Mouse (Mus musculus): ENCODE results near the gene Slc50a1. TPM values are rescaled to one million over a fixed set of nuclear protein-coding genes. Genes with fewer than 3 reads are reported as not detected.

Gene Slc50a1
- polyA plus RNA-seq, 1 experiment from 2014 or later = 41.3 TPM

- WGBS = 4% methylated on average over 14 of the region's 14 CpGs
- H3K9ac ChIP-seq (ENCODE audit: low read depth, low read length) = peak overlapping the region; percentile 7; the same call in 1 of the 2 replicates
- peaks cover 3% of the 10 kb centered on the region; the same call in 1 of the 2 replicates for H3K27me3 ChIP-seq (ENCODE audit: control insufficient read depth, insufficient read depth, low read depth, low read length)
- peak overlapping the region; percentile 48 for H3K4me2 ChIP-seq (ENCODE audit: low read length)
- no peak overlapping the region for H3K27ac ChIP-seq (ENCODE audit: low read length)
- H3K4me1 ChIP-seq (ENCODE audit: control insufficient read depth, insufficient read depth, low read length) = peaks cover 8% of the 10 kb centered on the region; the same call in 1 of the 2 replicates
- peak overlapping the region; percentile 11; the same call in 1 of the 2 replicates for H3K4me3 ChIP-seq (ENCODE audit: low read depth, low read length)
- no peaks in the 10 kb centered on the region for H3K9me3 ChIP-seq (replicated peaks; ENCODE audit: control insufficient read depth, low read length, poor library complexity, severe bottlenecking)
- H3K36me3 ChIP-seq (ENCODE audit: control insufficient read depth, insufficient read depth, low read length) = no peaks in the 10 kb centered on the region
- ATAC-seq = peak; percentile 32; the same call in 1 of the 2 replicates
Observed at GRCm38 (mm10) chr3:89299499-89299898, 29.1 kb upstream of the Slc50a1 start.

- Histone ChIP-seq H3K4me3 (ENCODE audit: low read depth, low read length) (no peak overlapping the region), H3K36me3 (ENCODE audit: control insufficient read depth, insufficient read depth, low read length) (no peaks in the 10 kb centered on the region), H3K27ac (ENCODE audit: low read length) (no peak overlapping the region), H3K9ac (ENCODE audit: low read depth, low read length) (no peak overlapping the region), H3K27me3 (ENCODE audit: control insufficient read depth, insufficient read depth, low read depth, low read length) (peaks cover 3% of the 10 kb centered on the region; the same call in 1 of the 2 replicates), H3K4me1 (ENCODE audit: control insufficient read depth, insufficient read depth, low read length) (peaks cover 8% of the 10 kb centered on the region; the same call in 1 of the 2 replicates), H3K9me3 (replicated peaks; ENCODE audit: control insufficient read depth, low read length, poor library complexity, severe bottlenecking) (no peaks in the 10 kb centered on the region), H3K4me2 (ENCODE audit: low read length) (no peak overlapping the region)
- 80% methylated on average over 6 of the region's 6 CpGs for WGBS
- no peak for ATAC-seq
Observed at GRCm38 (mm10) chr3:89298908-89299307, 28.5 kb upstream of the Slc50a1 start.

GRCm38 (mm10) chr3:89296761-89297396 lies 26.5 kb upstream of the Slc50a1 start:
- Histone ChIP-seq H3K9me3 (replicated peaks; ENCODE audit: control insufficient read depth, low read length, poor library complexity, severe bottlenecking) (no peaks in the 10 kb centered on the region), H3K27me3 (ENCODE audit: control insufficient read depth, insufficient read depth, low read depth, low read length) (peaks cover 3% of the 10 kb centered on the region; the same call in 1 of the 2 replicates), H3K4me2 (ENCODE audit: low read length) (no peak overlapping the region), H3K9ac (ENCODE audit: low read depth, low read length) (no peak overlapping the region), H3K27ac (ENCODE audit: low read length) (no peak overlapping the region), H3K4me1 (ENCODE audit: control insufficient read depth, insufficient read depth, low read length) (peaks cover 8% of the 10 kb centered on the region; the same call in 1 of the 2 replicates), H3K4me3 (ENCODE audit: low read depth, low read length) (no peak overlapping the region), H3K36me3 (ENCODE audit: control insufficient read depth, insufficient read depth, low read length) (no peaks in the 10 kb centered on the region)
- 78% methylated on average over 11 of the region's 11 CpGs for WGBS
- ATAC-seq = no peak

GRCm38 (mm10) chr3:89295685-89296230 lies 25.4 kb upstream of the Slc50a1 start:
- Histone ChIP-seq H3K4me2 (ENCODE audit: low read length) (no peak overlapping the region), H3K27me3 (ENCODE audit: control insufficient read depth, insufficient read depth, low read depth, low read length) (peaks cover 3% of the 10 kb centered on the region; the same call in 1 of the 2 replicates), H3K4me3 (ENCODE audit: low read depth, low read length) (no peak overlapping the region), H3K9ac (ENCODE audit: low read depth, low read length) (no peak overlapping the region), H3K27ac (ENCODE audit: low read length) (no peak overlapping the region), H3K9me3 (replicated peaks; ENCODE audit: control insufficient read depth, low read length, poor library complexity, severe bottlenecking) (no peaks in the 10 kb centered on the region), H3K4me1 (ENCODE audit: control insufficient read depth, insufficient read depth, low read length) (peaks cover 8% of the 10 kb centered on the region; the same call in 1 of the 2 replicates), H3K36me3 (ENCODE audit: control insufficient read depth, insufficient read depth, low read length) (no peaks in the 10 kb centered on the region)
- WGBS = 77% methylated on average over 8 of the region's 8 CpGs
- ATAC-seq = no peak

GRCm38 (mm10) chr3:89294195-89294594 lies 23.8 kb upstream of the Slc50a1 start:
- H3K4me1 ChIP-seq (ENCODE audit: control insufficient read depth, insufficient read depth, low read length) = no peaks in the 10 kb centered on the region
- H3K4me3 ChIP-seq (ENCODE audit: low read depth, low read length) = no peak overlapping the region
- no peak overlapping the region for H3K4me2 ChIP-seq (ENCODE audit: low read length)
- H3K36me3 ChIP-seq (ENCODE audit: control insufficient read depth, insufficient read depth, low read length) = no peaks in the 10 kb centered on the region
- no peaks in the 10 kb centered on the region for H3K27me3 ChIP-seq (ENCODE audit: control insufficient read depth, insufficient read depth, low read depth, low read length)
- 76% methylated on average over 5 of the region's 5 CpGs for WGBS
- H3K9me3 ChIP-seq (replicated peaks; ENCODE audit: control insufficient read depth, low read length, poor library complexity, severe bottlenecking) = no peaks in the 10 kb centered on the region
- ATAC-seq = no peak
- no peak overlapping the region for H3K27ac ChIP-seq (ENCODE audit: low read length)
- no peak overlapping the region for H3K9ac ChIP-seq (ENCODE audit: low read depth, low read length)

GRCm38 (mm10) chr3:89293247-89293918 lies 23.0 kb upstream of the Slc50a1 start:
- Histone ChIP-seq H3K9me3 (replicated peaks; ENCODE audit: control insufficient read depth, low read length, poor library complexity, severe bottlenecking) (no peaks in the 10 kb centered on the region), H3K4me2 (ENCODE audit: low read length) (no peak overlapping the region), H3K4me3 (ENCODE audit: low read depth, low read length) (no peak overlapping the region), H3K9ac (ENCODE audit: low read depth, low read length) (no peak overlapping the region), H3K36me3 (ENCODE audit: control insufficient read depth, insufficient read depth, low read length) (no peaks in the 10 kb centered on the region), H3K27me3 (ENCODE audit: control insufficient read depth, insufficient read depth, low read depth, low read length) (no peaks in the 10 kb centered on the region), H3K4me1 (ENCODE audit: control insufficient read depth, insufficient read depth, low read length) (no peaks in the 10 kb centered on the region), H3K27ac (ENCODE audit: low read length) (no peak overlapping the region)
- 93% methylated on average over 11 of the region's 11 CpGs for WGBS
- ATAC-seq = no peak

GRCm38 (mm10) chr3:89292303-89292702 lies 21.9 kb upstream of the Slc50a1 start:
- no peak overlapping the region for H3K27ac ChIP-seq (ENCODE audit: low read length)
- ATAC-seq = no peak
- no peaks in the 10 kb centered on the region for H3K9me3 ChIP-seq (replicated peaks; ENCODE audit: control insufficient read depth, low read length, poor library complexity, severe bottlenecking)
- H3K4me1 ChIP-seq (ENCODE audit: control insufficient read depth, insufficient read depth, low read length) = no peaks in the 10 kb centered on the region
- H3K9ac ChIP-seq (ENCODE audit: low read depth, low read length) = no peak overlapping the region
- H3K27me3 ChIP-seq (ENCODE audit: control insufficient read depth, insufficient read depth, low read depth, low read length) = no peaks in the 10 kb centered on the region
- 64% methylated on average over 5 of the region's 5 CpGs for WGBS
- no peak overlapping the region for H3K4me3 ChIP-seq (ENCODE audit: low read depth, low read length)
- no peak overlapping the region for H3K4me2 ChIP-seq (ENCODE audit: low read length)
- no peaks in the 10 kb centered on the region for H3K36me3 ChIP-seq (ENCODE audit: control insufficient read depth, insufficient read depth, low read length)

GRCm38 (mm10) chr3:89291874-89292273 lies 21.5 kb upstream of the Slc50a1 start:
- ATAC-seq = no peak
- Histone ChIP-seq H3K27ac (ENCODE audit: low read length) (no peak overlapping the region), H3K9me3 (replicated peaks; ENCODE audit: control insufficient read depth, low read length, poor library complexity, severe bottlenecking) (no peaks in the 10 kb centered on the region), H3K4me3 (ENCODE audit: low read depth, low read length) (no peak overlapping the region), H3K36me3 (ENCODE audit: control insufficient read depth, insufficient read depth, low read length) (no peaks in the 10 kb centered on the region), H3K9ac (ENCODE audit: low read depth, low read length) (no peak overlapping the region), H3K4me1 (ENCODE audit: control insufficient read depth, insufficient read depth, low read length) (no peaks in the 10 kb centered on the region), H3K4me2 (ENCODE audit: low read length) (no peak overlapping the region), H3K27me3 (ENCODE audit: control insufficient read depth, insufficient read depth, low read depth, low read length) (no peaks in the 10 kb centered on the region)
- 80% methylated on average over 10 of the region's 10 CpGs for WGBS

GRCm38 (mm10) chr3:89288503-89288928 lies 18.1 kb upstream of the Slc50a1 start:
- ATAC-seq = no peak
- H3K4me3 ChIP-seq (ENCODE audit: low read depth, low read length) = no peak overlapping the region
- no peaks in the 10 kb centered on the region for H3K4me1 ChIP-seq (ENCODE audit: control insufficient read depth, insufficient read depth, low read length)
- H3K36me3 ChIP-seq (ENCODE audit: control insufficient read depth, insufficient read depth, low read length) = no peaks in the 10 kb centered on the region
- 62% methylated on average over 7 of the region's 7 CpGs for WGBS
- no peak overlapping the region for H3K4me2 ChIP-seq (ENCODE audit: low read length)
- H3K27me3 ChIP-seq (ENCODE audit: control insufficient read depth, insufficient read depth, low read depth, low read length) = no peaks in the 10 kb centered on the region
- no peaks in the 10 kb centered on the region for H3K9me3 ChIP-seq (replicated peaks; ENCODE audit: control insufficient read depth, low read length, poor library complexity, severe bottlenecking)
- no peak overlapping the region for H3K9ac ChIP-seq (ENCODE audit: low read depth, low read length)
- no peak overlapping the region for H3K27ac ChIP-seq (ENCODE audit: low read length)
